Mouse (Mus musculus): ENCODE measurements around the gene Hrasls5. TPM values are rescaled to one million over a fixed set of nuclear protein-coding genes. Genes with fewer than 3 reads are reported as not detected.

Hrasls5 gene
- polyA plus RNA-seq, 1 experiment from 2014 or later, result 0.20 TPM

GRCm38 (mm10) chr19:7604107-7604506 is 8.2 kb upstream of the Hrasls5 start:
- H3K4me3 ChIP-seq (ENCODE audit: low read length), result no peak overlapping the region
- H3K27me3 ChIP-seq (ENCODE audit: control insufficient read depth, insufficient read depth, low read depth, low read length), result no peaks in the 10 kb centered on the region
- ATAC-seq (ENCODE audit: low read depth), result no peak
- H3K36me3 ChIP-seq (ENCODE audit: control insufficient read depth, insufficient read depth, low read length), result no peaks in the 10 kb centered on the region
- 86% methylated on average over 10 of the region's 10 CpGs for WGBS
- no peak overlapping the region for H3K27ac ChIP-seq (ENCODE audit: low read length)
- no peak overlapping the region for H3K9ac ChIP-seq (ENCODE audit: low read length)
- no peak overlapping the region for H3K4me2 ChIP-seq (ENCODE audit: low read depth, low read length)
- H3K4me1 ChIP-seq (replicated peaks; ENCODE audit: control insufficient read depth, insufficient read depth, low read length), result peaks cover 25% of the 10 kb centered on the region
- no peaks in the 10 kb centered on the region for H3K9me3 ChIP-seq (ENCODE audit: control insufficient read depth, low read length)

- no peaks in the 10 kb centered on the region for H3K9me3 ChIP-seq (ENCODE audit: control insufficient read depth, low read length)
- no peaks in the 10 kb centered on the region for H3K36me3 ChIP-seq (ENCODE audit: control insufficient read depth, insufficient read depth, low read length)
- no peak for ATAC-seq (ENCODE audit: low read depth)
- no peak overlapping the region for H3K27ac ChIP-seq (ENCODE audit: low read length)
- H3K4me1 ChIP-seq (replicated peaks; ENCODE audit: control insufficient read depth, insufficient read depth, low read length), result peaks cover 25% of the 10 kb centered on the region
- H3K4me2 ChIP-seq (ENCODE audit: low read depth, low read length), result no peak overlapping the region
- no peaks in the 10 kb centered on the region for H3K27me3 ChIP-seq (ENCODE audit: control insufficient read depth, insufficient read depth, low read depth, low read length)
- no peak overlapping the region for H3K4me3 ChIP-seq (ENCODE audit: low read length)
- no peak overlapping the region for H3K9ac ChIP-seq (ENCODE audit: low read length)
Observed at GRCm38 (mm10) chr19:7605013-7605412, 7.3 kb upstream of the Hrasls5 start.

- 5% methylated on average over 15 of the region's 15 CpGs for WGBS
- Histone ChIP-seq H3K36me3 (ENCODE audit: control insufficient read depth, insufficient read depth, low read length) (no peaks in the 10 kb centered on the region), H3K4me3 (ENCODE audit: low read length) (peak overlapping the region; percentile 34), H3K27ac (ENCODE audit: low read length) (peak overlapping the region; percentile 93), H3K9ac (ENCODE audit: low read length) (peak overlapping the region; percentile 45), H3K4me1 (replicated peaks; ENCODE audit: control insufficient read depth, insufficient read depth, low read length) (peaks cover 25% of the 10 kb centered on the region), H3K27me3 (ENCODE audit: control insufficient read depth, insufficient read depth, low read depth, low read length) (no peaks in the 10 kb centered on the region), H3K4me2 (ENCODE audit: low read depth, low read length) (peak overlapping the region; percentile 63), H3K9me3 (ENCODE audit: control insufficient read depth, low read length) (no peaks in the 10 kb centered on the region)
- ATAC-seq (ENCODE audit: low read depth), result peak; percentile 78
Observed at GRCm38 (mm10) chr19:7605930-7606783, 6.2 kb upstream of the Hrasls5 start.

GRCm38 (mm10) chr19:7606801-7607689 is 5.3 kb upstream of the Hrasls5 start, which contains the start of gene Lgals12:
TSS of gene Lgals12 (minus strand) at chr19:7607193.
- Histone ChIP-seq H3K4me3 (ENCODE audit: low read length) (peak within 1 kb of the TSS; percentile 34), H3K9me3 (ENCODE audit: control insufficient read depth, low read length) (no peaks in the 10 kb centered on the region), H3K9ac (ENCODE audit: low read length) (peak within 1 kb of the TSS; percentile 45), H3K4me1 (replicated peaks; ENCODE audit: control insufficient read depth, insufficient read depth, low read length) (peaks cover 27% of the 10 kb centered on the region), H3K4me2 (ENCODE audit: low read depth, low read length) (peak within 1 kb of the TSS; percentile 63), H3K27me3 (ENCODE audit: control insufficient read depth, insufficient read depth, low read depth, low read length) (no peaks in the 10 kb centered on the region), H3K36me3 (ENCODE audit: control insufficient read depth, insufficient read depth, low read length) (no peaks in the 10 kb centered on the region), H3K27ac (ENCODE audit: low read length) (peak within 1 kb of the TSS; percentile 93)
- peak; percentile 48 for ATAC-seq (ENCODE audit: low read depth)
- WGBS, result 6% methylated on average over 15 of the region's 15 CpGs

- no peaks in the 10 kb centered on the region for H3K9me3 ChIP-seq (ENCODE audit: control insufficient read depth, low read length)
- H3K27me3 ChIP-seq (ENCODE audit: control insufficient read depth, insufficient read depth, low read depth, low read length), result no peaks in the 10 kb centered on the region
- peak overlapping the region; percentile 93 for H3K27ac ChIP-seq (ENCODE audit: low read length)
- 0 out of 2 replicates have a peak overlapping the region, but pooled peaks have one; percentile 9 for H3K4me2 ChIP-seq (ENCODE audit: low read depth, low read length)
- H3K4me3 ChIP-seq (ENCODE audit: low read length), result no peak overlapping the region
- WGBS, result 57% methylated on average over 7 of the region's 7 CpGs
- H3K4me1 ChIP-seq (replicated peaks; ENCODE audit: control insufficient read depth, insufficient read depth, low read length), result peaks cover 27% of the 10 kb centered on the region
- no peaks in the 10 kb centered on the region for H3K36me3 ChIP-seq (ENCODE audit: control insufficient read depth, insufficient read depth, low read length)
- ATAC-seq (ENCODE audit: low read depth), result peak; percentile 55
- no peak overlapping the region for H3K9ac ChIP-seq (ENCODE audit: low read length)
Observed at GRCm38 (mm10) chr19:7607690-7608201, 4.6 kb upstream of the Hrasls5 start.

GRCm38 (mm10) chr19:7613151-7613550 is 810 bp downstream of the Hrasls5 start:
- Histone ChIP-seq H3K27ac (ENCODE audit: low read length) (no peak overlapping the region), H3K27me3 (ENCODE audit: control insufficient read depth, insufficient read depth, low read depth, low read length) (no peaks in the 10 kb centered on the region), H3K4me3 (ENCODE audit: low read length) (no peak overlapping the region), H3K9me3 (ENCODE audit: control insufficient read depth, low read length) (no peaks in the 10 kb centered on the region), H3K4me1 (replicated peaks; ENCODE audit: control insufficient read depth, insufficient read depth, low read length) (peaks cover 13% of the 10 kb centered on the region), H3K4me2 (ENCODE audit: low read depth, low read length) (no peak overlapping the region), H3K36me3 (ENCODE audit: control insufficient read depth, insufficient read depth, low read length) (no peaks in the 10 kb centered on the region), H3K9ac (ENCODE audit: low read length) (no peak overlapping the region)
- ATAC-seq (ENCODE audit: low read depth), result no peak
- WGBS, result 84% methylated on average over 7 of the region's 7 CpGs

- Histone ChIP-seq H3K27me3 (ENCODE audit: control insufficient read depth, insufficient read depth, low read depth, low read length) (no peaks in the 10 kb centered on the region), H3K9ac (ENCODE audit: low read length) (no peak overlapping the region), H3K9me3 (ENCODE audit: control insufficient read depth, low read length) (no peaks in the 10 kb centered on the region), H3K4me2 (ENCODE audit: low read depth, low read length) (no peak overlapping the region), H3K4me3 (ENCODE audit: low read length) (no peak overlapping the region), H3K36me3 (ENCODE audit: control insufficient read depth, insufficient read depth, low read length) (no peaks in the 10 kb centered on the region), H3K4me1 (replicated peaks; ENCODE audit: control insufficient read depth, insufficient read depth, low read length) (peaks cover 9% of the 10 kb centered on the region), H3K27ac (ENCODE audit: low read length) (no peak overlapping the region)
- peak; percentile 32; the same call in 1 of the 2 replicates for ATAC-seq (ENCODE audit: low read depth)
- WGBS, result 57% methylated on average over 5 of the region's 5 CpGs
Observed at GRCm38 (mm10) chr19:7616231-7616930, 4.0 kb downstream of the Hrasls5 start.

GRCm38 (mm10) chr19:7617085-7617484 is 4.7 kb downstream of the Hrasls5 start:
- ATAC-seq (ENCODE audit: low read depth), result no peak
- Histone ChIP-seq H3K4me1 (replicated peaks; ENCODE audit: control insufficient read depth, insufficient read depth, low read length) (peaks cover 7% of the 10 kb centered on the region), H3K9ac (ENCODE audit: low read length) (no peak overlapping the region), H3K36me3 (ENCODE audit: control insufficient read depth, insufficient read depth, low read length) (no peaks in the 10 kb centered on the region), H3K9me3 (ENCODE audit: control insufficient read depth, low read length) (no peaks in the 10 kb centered on the region), H3K27me3 (ENCODE audit: control insufficient read depth, insufficient read depth, low read depth, low read length) (no peaks in the 10 kb centered on the region), H3K4me3 (ENCODE audit: low read length) (no peak overlapping the region), H3K4me2 (ENCODE audit: low read depth, low read length) (no peak overlapping the region), H3K27ac (ENCODE audit: low read length) (no peak overlapping the region)
- 36% methylated on average over 3 of the region's 3 CpGs for WGBS

All from lung, embryonic 16.5 days (tissue).